Mouse (Mus musculus) liver, embryonic 11.5 days (tissue): ENCODE data around the gene Smim6. TPM values are rescaled to one million over a fixed set of nuclear protein-coding genes. Genes with fewer than 3 reads are reported as not detected.

Experiments used
- ATAC-seq: fragments of 200-750 bp; cut with Nextera tagmentation; replicated peaks from 2 replicates; pipeline ENCODE4 v1.8.0; 2017; ENCODE audit warnings: moderate number of reproducible peaks, mild to moderate bottlenecking, moderate TSS enrichment, moderate library complexity; ENCODE audit not compliant: low FRiP score
- DNase-seq: peaks from one replicate; pipeline ENCODE4 v3.0.0-alpha.2; 2017; ENCODE audit warnings: low spot score
- H3K27ac ChIP-seq: fragments of 300-500 bp; sonication (generic); 2 replicates; pipeline ENCODE4 v1.5.1; 2014; ENCODE audit warnings: mild to moderate bottlenecking, low read depth, low read length, control low read depth
- H3K27me3 ChIP-seq: fragments of 300-500 bp; sonication (generic); replicated peaks from 2 replicates; pipeline ENCODE4 v1.6.1; 2014; ENCODE audit warnings: low read length, mixed read lengths; ENCODE audit not compliant: control insufficient read depth, insufficient read depth
- H3K36me3 ChIP-seq: fragments of 300-500 bp; sonication (generic); 2 replicates; pipeline ENCODE4 v1.6.1; 2014; ENCODE audit warnings: mild to moderate bottlenecking, low read length, moderate library complexity, mixed read lengths; ENCODE audit not compliant: control insufficient read depth, insufficient read depth
- H3K4me1 ChIP-seq: fragments of 300-500 bp; sonication (generic); replicated peaks from 2 replicates; pipeline ENCODE4 v1.6.1; 2014; ENCODE audit warnings: low read length, mixed read lengths; ENCODE audit not compliant: control insufficient read depth, insufficient read depth
- H3K4me2 ChIP-seq: fragments of 300-500 bp; sonication (generic); 2 replicates; pipeline ENCODE4 v1.6.1; 2014; ENCODE audit warnings: mild to moderate bottlenecking, control low read depth, moderate library complexity
- H3K4me3 ChIP-seq: fragments of 300-500 bp; sonication (generic); 2 replicates; pipeline ENCODE4 v1.5.1; 2014; ENCODE audit warnings: low read depth, low read length, control low read depth
- H3K9ac ChIP-seq: fragments of 300-500 bp; sonication (generic); 2 replicates; pipeline ENCODE4 v1.6.1; 2014; ENCODE audit warnings: low read depth, low read length, control low read depth
- H3K9me3 ChIP-seq: fragments of 300-500 bp; sonication (generic); 2 replicates; pipeline ENCODE4 v1.6.1; 2016; ENCODE audit warnings: low read length, inconsistent platforms, mixed read lengths; ENCODE audit not compliant: control insufficient read depth
- WGBS: fragments of 180-500 bp; shearing (Covaris S2); extraction: QIAGEN DNeasy Blood & Tissue Kit; methylation state at CpG from one replicate; pipeline ENCODE4 v1.1.7; 2014; 5-methylcytosine and 5-hydroxymethylcytosine counted together
- polyA plus RNA-seq: library from polyadenylated mRNA; unstranded; fragments of >200 nt; fragmentation: Nextera tagmentation; extraction: Ambion mirVana; gene quantifications from 2 replicates; pipeline ENCODE4 v1.2.1, GENCODE M21; 2014

The Smim6 gene
- polyA plus RNA-seq, 1 experiment from 2014 or later, result 3.5 TPM

DNA sequence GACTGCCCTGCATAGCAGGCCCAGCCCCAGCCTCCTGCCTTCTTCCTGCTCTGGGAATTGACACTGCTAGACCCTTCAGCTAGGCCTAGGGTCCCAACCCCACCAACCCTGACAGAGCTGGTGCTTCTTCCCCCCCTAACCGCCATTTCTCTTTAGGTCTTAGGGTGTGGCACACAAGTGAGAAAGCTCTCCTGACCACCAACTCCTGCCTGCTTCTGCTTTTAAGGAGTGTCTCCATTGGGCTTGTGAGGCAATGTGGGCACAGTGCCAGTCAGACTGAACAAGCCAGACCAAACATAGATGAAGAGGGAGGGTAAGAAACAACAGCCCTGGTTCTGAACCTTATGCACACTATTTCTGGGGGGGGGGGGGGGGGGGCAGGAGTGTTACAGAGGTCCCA, 9.0 kb upstream of the Smim6 start:
- H3K27me3 ChIP-seq, result no peaks in the 10 kb centered on the region
- H3K9ac ChIP-seq, result peak overlapping the region; percentile 80
- peaks cover 5% of the 10 kb centered on the region; the same call in 1 of the 2 replicates for H3K36me3 ChIP-seq
- peaks cover 75% of the 10 kb centered on the region for H3K4me1 ChIP-seq
- peak overlapping the region; percentile 53 for H3K4me3 ChIP-seq
- ATAC-seq (no peak), DNase-seq (no peak)
- no peaks in the 10 kb centered on the region for H3K9me3 ChIP-seq
- H3K27ac ChIP-seq, result peak overlapping the region; percentile 100
- peak overlapping the region; percentile 81 for H3K4me2 ChIP-seq
- WGBS, result 39% methylated on average over 1 of the region's 1 CpGs

DNA sequence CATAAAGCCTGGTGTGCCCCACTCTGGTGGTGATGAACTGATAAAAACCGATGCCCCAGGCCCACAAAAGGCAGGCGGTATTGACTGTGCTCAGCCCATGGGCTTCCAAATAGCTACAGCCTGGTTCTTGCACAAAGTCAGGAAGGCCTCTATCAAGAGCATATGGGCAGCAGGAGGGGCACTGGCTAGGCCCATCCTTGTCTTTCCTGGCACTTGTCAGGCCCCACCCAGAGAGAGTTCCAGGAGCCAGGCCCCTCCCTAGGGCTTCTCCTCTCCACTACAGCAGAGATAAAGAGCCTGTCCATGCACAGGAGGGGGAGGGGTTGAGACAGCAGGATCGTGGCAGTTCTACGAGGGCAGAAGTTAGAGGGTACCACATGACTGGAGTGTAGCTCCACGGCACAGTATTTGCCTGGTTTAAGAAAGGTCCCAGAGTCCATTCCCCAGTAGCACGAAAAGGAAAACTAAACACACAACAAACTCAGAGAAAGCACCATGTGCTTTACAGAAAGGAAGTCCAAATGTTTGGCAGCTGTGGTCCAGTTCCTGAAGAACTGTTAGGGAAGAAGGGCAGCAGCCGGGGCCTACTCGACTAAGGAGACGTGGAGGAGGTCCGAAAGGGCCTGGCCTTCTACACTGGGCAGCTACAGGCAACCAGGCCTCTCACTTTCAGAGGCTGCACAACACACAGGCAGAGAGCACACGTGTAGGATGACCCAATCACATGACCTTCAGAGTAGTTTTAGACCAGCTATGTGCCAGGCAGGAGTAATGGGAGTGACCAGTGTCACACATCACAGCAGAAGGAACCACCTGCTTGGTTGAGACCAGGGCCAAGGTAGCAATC, 8.2 kb upstream of the Smim6 start:
- Histone ChIP-seq H3K9ac (peak overlapping the region; percentile 80), H3K9me3 (no peaks in the 10 kb centered on the region), H3K4me3 (peak overlapping the region; percentile 53; the same call in 1 of the 2 replicates), H3K27ac (peak overlapping the region; percentile 100), H3K27me3 (no peaks in the 10 kb centered on the region), H3K4me2 (peak overlapping the region; percentile 81), H3K4me1 (peaks cover 74% of the 10 kb centered on the region), H3K36me3 (peaks cover 5% of the 10 kb centered on the region; the same call in 1 of the 2 replicates)
- 32% methylated on average over 11 of the region's 11 CpGs for WGBS
- DNase-seq (peak; percentile 79), ATAC-seq (peak; percentile 88)

DNA sequence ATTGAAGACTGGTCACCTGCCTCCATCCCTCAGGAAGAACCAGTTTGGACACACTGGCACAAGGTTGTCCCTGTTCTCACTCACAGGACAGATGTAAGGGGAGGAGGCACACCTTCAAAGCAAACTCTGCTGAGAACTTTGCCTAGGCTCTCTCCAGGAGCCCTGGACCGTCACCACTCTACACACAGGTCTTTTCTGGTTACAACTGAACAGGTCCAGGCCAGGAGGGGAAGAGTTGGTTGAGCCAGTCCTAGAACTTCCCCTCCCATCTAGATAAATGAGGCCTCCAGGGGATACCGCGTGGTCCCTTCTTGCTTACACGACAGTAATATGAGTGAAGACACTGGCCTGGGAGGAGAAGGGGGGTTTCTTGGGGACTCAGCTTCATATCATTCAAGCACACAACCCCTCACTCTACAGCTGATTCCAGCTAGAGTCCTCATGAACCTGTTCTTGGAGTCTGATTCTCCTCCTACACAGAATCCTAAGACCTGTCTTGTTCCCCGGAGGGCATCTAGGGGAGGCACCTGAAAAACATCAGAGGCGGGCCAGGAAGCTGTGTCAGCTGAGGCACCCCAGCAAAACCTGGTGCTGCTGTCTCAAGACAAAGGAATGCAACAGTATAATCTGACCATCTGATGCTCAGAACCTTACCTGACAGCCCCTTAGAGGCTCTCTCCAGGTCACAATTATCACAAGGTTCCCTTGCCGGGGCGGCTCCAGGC, 7.4 kb upstream of the Smim6 start:
- peaks cover 5% of the 10 kb centered on the region; the same call in 1 of the 2 replicates for H3K36me3 ChIP-seq
- ATAC-seq, result no peak
- no peaks in the 10 kb centered on the region for H3K27me3 ChIP-seq
- no peak overlapping the region; the same call in 1 of the 2 replicates for H3K4me3 ChIP-seq
- no peaks in the 10 kb centered on the region for H3K9me3 ChIP-seq
- peak overlapping the region; percentile 81 for H3K4me2 ChIP-seq
- H3K27ac ChIP-seq, result peak overlapping the region; percentile 100
- WGBS, result 54% methylated on average over 8 of the region's 8 CpGs
- H3K9ac ChIP-seq, result peak overlapping the region; percentile 80
- DNase-seq, result no peak
- H3K4me1 ChIP-seq, result peaks cover 67% of the 10 kb centered on the region

DNA sequence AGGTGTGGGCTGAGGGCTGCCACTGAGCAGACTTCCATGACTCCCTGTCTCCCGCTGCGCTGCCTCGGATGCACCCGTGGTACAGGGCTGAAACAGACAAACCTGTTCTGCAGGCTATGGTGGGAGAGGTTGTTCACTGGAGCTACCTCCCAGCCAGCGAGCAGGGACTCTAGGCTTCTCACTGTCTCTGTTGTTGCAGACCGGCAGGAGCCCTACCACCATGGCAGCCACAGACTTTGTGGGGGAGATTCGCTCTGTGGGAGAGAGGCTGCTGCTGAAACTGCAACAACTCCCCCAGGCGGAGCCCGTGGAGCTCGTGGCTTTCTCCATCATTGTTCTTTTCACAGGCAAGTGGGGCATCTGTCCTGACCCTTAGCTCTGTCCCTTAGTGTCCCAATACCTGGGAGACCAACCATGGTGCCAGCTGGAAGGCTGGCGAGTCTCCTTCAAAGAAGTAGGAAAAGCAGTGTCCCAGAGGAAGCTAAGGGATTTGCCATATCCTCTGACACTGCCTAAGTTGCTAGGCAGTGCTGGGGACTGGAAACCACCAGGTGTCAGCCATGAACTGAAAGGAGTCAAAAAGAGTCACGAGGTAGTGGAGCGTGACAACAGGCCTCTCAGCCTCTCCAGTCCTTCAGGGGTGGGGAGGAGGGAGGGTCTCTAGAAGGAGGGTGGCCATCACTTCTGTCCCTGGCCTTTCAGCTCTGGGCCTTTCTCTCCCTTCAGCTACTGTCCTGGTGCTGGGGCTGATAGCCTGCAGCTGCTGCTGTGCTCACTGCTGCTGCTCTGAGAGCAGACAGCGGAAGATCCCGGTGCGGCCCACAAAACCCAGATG, 6.6 kb upstream of the Smim6 start:
- WGBS, result 68% methylated on average over 16 of the region's 16 CpGs
- peaks cover 59% of the 10 kb centered on the region for H3K4me1 ChIP-seq
- H3K4me3 ChIP-seq, result no peak overlapping the region
- no peaks in the 10 kb centered on the region for H3K9me3 ChIP-seq
- H3K27ac ChIP-seq, result peak overlapping the region; percentile 100
- H3K36me3 ChIP-seq, result peaks cover 5% of the 10 kb centered on the region; the same call in 1 of the 2 replicates
- peak overlapping the region; percentile 80 for H3K9ac ChIP-seq
- ATAC-seq (no peak), DNase-seq (no peak)
- peak overlapping the region; percentile 81 for H3K4me2 ChIP-seq
- H3K27me3 ChIP-seq, result no peaks in the 10 kb centered on the region

DNA sequence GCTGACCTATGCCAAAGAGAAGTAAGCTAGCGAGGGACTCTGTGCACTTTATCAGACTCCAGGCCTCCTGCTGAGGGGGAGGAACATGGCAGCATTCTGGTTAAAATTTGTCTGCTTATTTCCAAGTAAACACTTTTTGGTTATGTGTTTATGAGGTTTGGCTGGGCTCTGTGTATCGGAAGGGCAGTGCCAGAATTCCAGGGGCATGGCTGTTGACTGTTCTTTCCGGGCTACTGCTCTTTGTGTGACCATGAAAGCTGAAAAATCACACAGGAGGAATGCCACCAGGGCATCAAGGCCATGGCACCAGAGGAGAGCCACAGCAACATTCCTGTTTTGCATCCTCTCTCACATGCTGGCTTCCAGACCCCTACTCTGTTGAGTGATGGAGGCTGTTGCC, 5.7 kb upstream of the Smim6 start:
- no peak for DNase-seq
- ATAC-seq, result no peak
- Histone ChIP-seq H3K4me3 (no peak overlapping the region), H3K36me3 (peaks cover 5% of the 10 kb centered on the region; the same call in 1 of the 2 replicates), H3K9ac (no peak overlapping the region; the same call in 1 of the 2 replicates), H3K27ac (peak overlapping the region; percentile 100; the same call in 1 of the 2 replicates), H3K27me3 (no peaks in the 10 kb centered on the region), H3K9me3 (no peaks in the 10 kb centered on the region), H3K4me1 (peaks cover 57% of the 10 kb centered on the region), H3K4me2 (no peak overlapping the region)
- 79% methylated on average over 3 of the region's 3 CpGs for WGBS

DNA sequence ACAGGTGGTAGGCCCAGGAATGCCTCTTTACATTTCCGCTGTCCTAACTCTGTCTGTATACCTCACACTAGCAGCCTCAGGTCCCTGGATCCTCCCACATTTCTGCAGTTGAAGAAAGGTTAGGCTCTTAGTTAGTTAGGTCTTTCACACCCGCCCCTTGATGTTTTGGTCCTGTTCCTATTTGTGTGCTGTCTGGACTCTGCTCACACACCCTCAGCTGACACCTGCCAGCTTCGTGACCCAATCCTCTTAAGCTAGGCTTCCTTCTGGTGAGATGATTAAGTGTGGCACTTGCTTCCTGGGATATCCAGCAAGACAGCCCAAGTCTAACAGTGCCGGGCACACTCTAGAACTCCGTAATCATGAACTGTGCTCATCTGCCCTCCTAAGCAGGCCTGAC, 5.3 kb upstream of the Smim6 start:
- DNase-seq (no peak), ATAC-seq (no peak)
- Histone ChIP-seq H3K9ac (peak overlapping the region; percentile 8; the same call in 1 of the 2 replicates), H3K36me3 (peaks cover 5% of the 10 kb centered on the region), H3K27ac (peak overlapping the region; percentile 4; the same call in 1 of the 2 replicates), H3K4me1 (peaks cover 57% of the 10 kb centered on the region), H3K27me3 (no peaks in the 10 kb centered on the region), H3K4me2 (no peak overlapping the region), H3K4me3 (no peak overlapping the region), H3K9me3 (no peaks in the 10 kb centered on the region)
- 89% methylated on average over 5 of the region's 5 CpGs for WGBS

DNA sequence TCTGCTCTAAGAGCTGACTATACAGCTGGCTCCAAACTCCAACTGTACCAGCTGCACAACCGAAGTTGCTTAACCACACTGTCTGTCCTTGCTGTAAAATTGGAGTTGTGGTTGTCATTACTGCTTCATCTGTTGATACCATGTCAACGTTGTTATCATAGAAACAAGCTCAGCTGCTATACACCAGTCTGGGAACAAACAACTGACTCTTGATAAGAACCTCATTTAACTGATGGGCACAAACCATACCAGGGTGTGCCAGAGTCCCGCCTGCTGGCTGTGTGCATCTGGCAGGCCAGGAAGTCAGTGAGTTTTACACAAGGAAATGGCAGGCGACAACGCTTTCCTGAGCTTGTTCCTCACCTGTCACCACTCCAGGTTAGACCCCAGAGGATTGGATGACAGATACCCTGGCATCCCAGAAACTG, 669 bp upstream of the Smim6 start:
- H3K4me1 ChIP-seq, result peaks cover 22% of the 10 kb centered on the region
- ATAC-seq, result peak; percentile 88
- peak overlapping the region; percentile 96 for H3K27ac ChIP-seq
- H3K36me3 ChIP-seq, result peaks cover 13% of the 10 kb centered on the region
- H3K9me3 ChIP-seq, result no peaks in the 10 kb centered on the region
- 59% methylated on average over 5 of the region's 5 CpGs for WGBS
- DNase-seq, result no peak
- no peak overlapping the region for H3K4me3 ChIP-seq
- H3K27me3 ChIP-seq, result no peaks in the 10 kb centered on the region
- peak overlapping the region; percentile 23 for H3K9ac ChIP-seq
- H3K4me2 ChIP-seq, result peak overlapping the region; percentile 44

DNA sequence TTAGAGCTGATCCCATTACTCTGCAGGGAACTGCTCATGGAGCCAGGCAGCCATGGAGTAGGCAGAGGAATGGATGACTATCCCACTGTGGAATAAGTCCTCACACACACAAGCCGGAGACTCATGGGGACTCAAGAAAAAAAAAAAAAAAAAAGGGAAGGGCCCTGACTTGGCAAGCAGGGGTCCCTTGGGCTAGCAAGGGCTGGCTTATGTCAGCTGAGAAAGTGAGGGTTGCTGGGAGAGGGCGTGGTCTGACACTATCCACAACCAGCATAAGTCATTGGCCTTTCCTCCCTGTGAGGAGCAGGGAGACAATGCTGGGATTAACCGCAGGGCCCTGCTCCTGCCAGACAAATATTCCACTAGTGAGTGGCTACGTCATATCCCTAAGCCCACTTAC, 4.8 kb downstream of the Smim6 start:
- no peak overlapping the region; the same call in 1 of the 2 replicates for H3K9ac ChIP-seq
- no peaks in the 10 kb centered on the region for H3K27me3 ChIP-seq
- H3K9me3 ChIP-seq, result no peaks in the 10 kb centered on the region
- no peak overlapping the region for H3K4me2 ChIP-seq
- peaks cover 14% of the 10 kb centered on the region for H3K36me3 ChIP-seq
- H3K4me3 ChIP-seq, result no peak overlapping the region
- ATAC-seq (no peak), DNase-seq (no peak)
- H3K4me1 ChIP-seq, result peaks cover 11% of the 10 kb centered on the region
- 92% methylated on average over 4 of the region's 4 CpGs for WGBS
- no peak overlapping the region for H3K27ac ChIP-seq
